16 mouse cellular contexts compared by ENCODE assay signal in the genomic region with DNA sequence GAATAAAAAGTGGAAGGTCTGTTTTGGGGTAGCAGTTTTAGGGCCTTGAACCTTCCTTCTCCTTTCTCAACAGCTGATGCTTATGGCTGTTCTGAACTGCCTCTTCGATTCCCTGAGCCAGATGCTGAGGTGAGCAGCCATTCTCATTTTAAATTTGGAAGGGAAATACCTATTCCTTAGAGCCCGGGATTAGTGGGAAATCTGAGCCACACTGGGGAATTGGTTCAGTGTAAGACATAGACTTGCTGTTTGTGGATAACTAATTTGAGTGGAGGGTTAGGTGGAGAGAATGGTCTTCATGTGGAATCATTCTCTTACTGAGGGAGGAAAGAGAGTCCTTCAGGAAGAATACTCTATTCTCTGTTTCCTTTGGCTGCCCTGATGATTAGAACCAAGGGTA. TPM values are rescaled to one million over a fixed set of nuclear protein-coding genes. Genes with fewer than 3 reads are reported as not detected.
"Had no signal": no experiment of that assay in that cellular context is flagged by ENCODE, and none has a peak within 500 bp of the region (broad histone marks: within the 10 kb centered on the region; RNA-seq: fewer than 3 reads in every experiment).

No protein-coding gene starts in this region.

- ATAC-seq: liver, embryonic 12.5 days; midbrain, embryonic 15.5 days had no signal

- H3K4me3 ChIP-seq: liver, embryonic 12.5 days; midbrain, embryonic 10.5 days; midbrain, embryonic 15.5 days; neural tube, embryonic 12.5 days had no signal

- H3K27me3 ChIP-seq: liver, embryonic 12.5 days; midbrain, embryonic 15.5 days; neural tube, embryonic 12.5 days had no signal

- H3K9ac ChIP-seq: liver, embryonic 12.5 days; lung, embryonic 14.5 days; midbrain, embryonic 15.5 days; neural tube, embryonic 12.5 days had no signal

- H3K4me1 ChIP-seq: liver, embryonic 12.5 days had no signal

- H3K4me2 ChIP-seq: liver, embryonic 12.5 days; lung, embryonic 14.5 days; midbrain, embryonic 15.5 days; neural tube, embryonic 12.5 days had no signal

- H3K27ac ChIP-seq: midbrain, embryonic 15.5 days; stomach, postnatal 0 days had no signal

- DNase-seq: kidney, adult 9 months; kidney, postnatal 14 days; left cerebral cortex, postnatal 4 days; lung, embryonic 14.5 days; lung, postnatal 10 days; lung, postnatal 4 days; thymus, postnatal 4 days had no signal

- H3K9me3 ChIP-seq: liver, embryonic 12.5 days; midbrain, embryonic 10.5 days; midbrain, embryonic 15.5 days; neural tube, embryonic 12.5 days had no signal

RNA-seq across cellular contexts. Expression of gene Gpr84, which starts 15.8 kb away (rescaled TPM):
- total RNA-seq: neutrophil, adult 5-6 weeks had no signal
- polyA plus RNA-seq: lung, embryonic 14.5 days had no signal

RNA-seq across cellular contexts. Expression of gene Nfe2, which starts 36.4 kb away (rescaled TPM):
- total RNA-seq: layer of hippocampus, adult 8-10 months; layer of hippocampus, postnatal 14 days; left cerebral cortex, postnatal 10 days; left cerebral cortex, postnatal 4 days had no signal
